Mouse (Mus musculus): ENCODE data around the gene Cdh13.

The Cdh13 gene

GRCm38 (mm10) chr8:118283600-118284111 lies at the start of gene Cdh13:
Cdh13 (plus strand) TSS chr8:118283733.
- DNase-seq, result peak; percentile 83

- DNase-seq, result no peak
These were observed 47.9 kb upstream of the Cdh13 start for GRCm38 (mm10) chr8:118235626-118236025.

DNA sequence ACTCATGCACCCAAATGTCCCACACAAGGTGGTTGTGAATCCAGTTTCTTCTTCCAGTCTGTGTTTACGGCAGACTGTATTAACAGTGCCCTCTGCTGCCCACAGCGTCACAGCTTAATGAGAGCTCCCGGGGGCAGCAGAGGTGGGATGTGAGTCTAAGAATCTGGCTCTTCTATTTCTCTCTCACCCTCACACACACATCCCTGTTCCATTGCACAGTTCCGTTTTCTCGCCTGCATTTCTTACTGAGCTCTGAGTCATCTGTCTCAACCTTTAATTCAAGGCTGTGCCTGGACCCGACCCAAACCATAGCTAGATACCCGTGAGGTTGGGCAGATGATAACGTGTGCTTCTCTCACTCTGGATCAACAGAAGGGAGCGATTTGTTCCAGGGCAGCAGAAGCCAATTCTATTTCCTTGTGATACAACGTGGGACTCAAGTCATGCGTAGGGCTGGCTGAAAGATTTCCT lies 46.3 kb upstream of the Cdh13 start:
- peak; percentile 54 for DNase-seq

DNA sequence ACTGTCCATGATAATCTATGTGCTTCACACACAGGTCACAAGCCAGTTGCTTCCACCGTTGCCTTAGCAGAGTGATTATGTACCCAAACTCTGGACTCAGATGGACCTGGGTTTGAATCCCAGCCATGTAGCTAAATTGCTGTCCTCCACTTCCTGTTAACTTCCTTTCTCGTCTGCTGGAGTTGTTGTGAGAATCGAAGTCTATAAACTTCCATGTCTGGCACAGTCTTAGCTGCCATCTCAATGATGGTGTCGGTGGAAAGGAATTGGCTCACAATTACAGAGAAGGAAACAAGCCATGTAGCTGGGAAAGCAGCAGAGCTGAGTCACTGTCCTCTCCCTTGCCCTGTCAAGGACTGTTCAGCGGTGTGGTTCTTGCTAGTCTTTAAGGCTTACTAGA lies 45.4 kb upstream of the Cdh13 start:
- DNase-seq, result no peak

DNA sequence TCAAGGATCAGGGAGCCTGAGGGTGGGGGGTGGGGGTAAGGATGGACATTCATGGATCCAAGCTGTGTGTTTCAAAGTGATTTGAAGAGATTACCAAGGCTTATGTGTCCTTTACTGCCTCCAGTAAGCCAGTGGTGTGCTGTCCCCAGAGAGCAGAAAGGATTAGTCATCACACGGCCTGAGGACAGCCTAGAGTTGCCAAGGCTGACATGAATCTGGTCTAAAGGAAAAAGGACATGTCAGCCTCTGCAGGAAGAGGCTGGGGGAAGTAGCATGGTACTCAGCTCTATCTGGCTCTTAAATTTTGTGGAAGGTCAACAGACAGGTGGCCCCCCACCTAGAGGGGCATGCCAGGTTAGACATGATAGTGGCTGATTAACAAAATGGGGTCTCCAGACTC lies 44.3 kb upstream of the Cdh13 start:
- no peak for DNase-seq

DNA sequence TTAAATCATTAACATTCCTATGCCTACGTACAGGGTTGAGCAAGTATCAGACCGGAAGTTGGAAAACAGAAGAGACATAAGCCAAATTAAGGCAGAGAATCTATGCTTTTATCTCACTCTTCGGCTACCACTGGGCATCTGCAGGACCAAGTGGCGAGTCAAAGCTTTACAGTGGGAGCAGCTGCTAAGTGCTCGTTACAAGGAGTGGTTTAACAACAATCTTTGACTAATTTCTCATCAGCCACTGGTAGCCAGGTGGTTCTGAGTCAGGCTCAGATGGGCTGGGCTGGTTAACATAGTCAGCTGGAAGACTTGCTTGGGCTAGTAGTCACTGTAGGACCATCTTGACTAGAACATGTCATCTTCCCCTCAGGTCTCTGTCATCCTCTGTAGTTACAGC lies 34.2 kb upstream of the Cdh13 start:
- DNase-seq, result no peak

DNA sequence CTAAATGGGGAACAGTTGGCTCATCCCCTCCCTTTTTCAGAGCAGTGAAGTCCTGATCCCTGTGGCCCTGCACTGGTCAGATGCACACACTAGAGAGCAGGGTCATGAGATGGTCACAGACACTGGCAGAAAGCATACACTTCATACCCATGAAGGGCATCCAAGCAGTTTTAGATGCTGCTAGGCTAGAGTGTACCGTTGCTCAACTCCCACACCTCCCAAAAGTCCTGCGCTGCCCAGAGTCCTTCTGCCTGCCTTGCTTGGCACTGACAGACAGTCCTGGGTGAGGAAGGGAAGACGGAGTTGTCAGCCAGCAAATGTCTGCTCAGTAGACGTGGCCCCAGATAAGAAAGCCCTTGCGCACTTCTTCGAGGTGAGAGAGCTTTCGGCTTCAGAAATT lies 33.6 kb upstream of the Cdh13 start:
- DNase-seq, result no peak

GRCm38 (mm10) chr8:118263117-118263516 lies 20.4 kb upstream of the Cdh13 start:
- no peak for DNase-seq

DNA sequence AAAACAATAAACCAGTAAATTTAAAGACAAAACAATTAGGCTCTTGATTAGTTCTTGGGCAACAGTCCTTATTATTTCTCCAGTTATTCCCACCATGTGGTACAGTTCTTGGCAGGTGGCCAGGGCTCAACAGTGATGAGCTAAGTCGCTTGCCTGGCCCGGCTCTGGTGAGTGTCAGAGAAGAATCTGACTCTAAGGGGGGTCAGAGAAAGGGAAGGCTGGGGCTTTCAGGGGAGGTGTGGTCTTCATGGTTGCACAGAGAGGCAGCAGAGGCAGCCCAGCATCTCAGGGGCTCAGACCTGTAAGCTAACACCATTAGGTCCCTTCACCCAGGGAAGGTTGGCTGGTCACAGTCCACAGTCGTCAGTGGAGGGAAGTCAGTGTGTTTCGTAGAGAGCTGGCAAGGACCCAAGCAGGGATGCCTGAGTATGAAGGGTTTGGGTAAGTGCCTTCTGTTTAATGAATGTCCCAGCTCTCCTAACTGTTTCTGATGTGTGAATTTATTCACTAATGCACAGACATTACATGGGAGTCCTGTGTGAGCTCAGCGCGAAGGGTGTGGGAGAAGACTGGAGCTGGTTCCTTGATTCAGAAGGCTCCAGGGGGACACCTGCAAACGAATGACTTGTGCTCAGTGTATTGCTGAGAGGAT lies 12.7 kb upstream of the Cdh13 start:
- no peak for DNase-seq

GRCm38 (mm10) chr8:118272493-118272892 lies 11.0 kb upstream of the Cdh13 start:
- DNase-seq, result no peak

DNA sequence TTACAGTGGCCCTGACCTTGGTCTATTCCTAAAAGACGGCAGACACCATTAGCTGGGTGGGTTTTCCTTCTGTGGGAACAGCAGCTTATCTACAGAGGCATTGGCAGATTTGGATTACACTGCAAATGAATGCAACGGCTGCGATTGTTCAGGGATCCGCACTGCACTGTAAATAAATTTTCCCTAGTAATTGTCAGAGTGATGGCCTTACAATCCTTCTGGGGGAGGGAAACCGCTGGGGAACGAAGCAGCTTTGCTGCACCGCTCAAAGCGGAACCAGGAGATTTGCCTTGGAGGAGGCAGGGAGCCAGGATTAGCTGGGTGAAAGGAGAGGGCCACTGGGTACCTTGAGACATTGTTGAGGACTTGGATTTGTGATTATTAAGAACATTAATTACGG lies 9.3 kb upstream of the Cdh13 start:
- no peak for DNase-seq

DNA sequence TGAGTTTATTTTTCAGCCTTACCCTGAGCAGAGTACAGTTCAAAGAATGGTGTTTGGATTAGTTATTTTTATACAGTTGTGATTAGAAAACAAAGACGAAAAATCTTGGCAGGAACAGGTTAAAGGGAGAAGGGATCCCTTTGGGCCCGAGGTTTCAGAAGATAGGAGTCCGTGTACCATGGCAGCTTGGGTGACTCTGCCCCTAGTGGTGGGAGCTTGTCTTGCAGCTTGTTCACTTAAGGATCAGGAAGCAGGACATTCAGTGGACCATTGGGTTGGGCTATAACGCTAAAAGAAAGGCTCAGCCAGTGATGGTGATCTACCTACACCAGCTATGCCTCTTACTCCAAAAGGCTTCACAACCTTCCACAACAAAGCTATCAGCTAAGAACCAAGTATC lies 8.8 kb upstream of the Cdh13 start:
- DNase-seq, result peak; percentile 64

GRCm38 (mm10) chr8:118284112-118285029 lies 838 bp downstream of the Cdh13 start:
- peak; percentile 67 for DNase-seq

GRCm38 (mm10) chr8:118285596-118286281 lies 2.2 kb downstream of the Cdh13 start:
- no peak for DNase-seq

GRCm38 (mm10) chr8:118286282-118287180 lies 3.0 kb downstream of the Cdh13 start:
- no peak for DNase-seq

GRCm38 (mm10) chr8:118287496-118287895 lies 4.0 kb downstream of the Cdh13 start:
- no peak for DNase-seq

DNA sequence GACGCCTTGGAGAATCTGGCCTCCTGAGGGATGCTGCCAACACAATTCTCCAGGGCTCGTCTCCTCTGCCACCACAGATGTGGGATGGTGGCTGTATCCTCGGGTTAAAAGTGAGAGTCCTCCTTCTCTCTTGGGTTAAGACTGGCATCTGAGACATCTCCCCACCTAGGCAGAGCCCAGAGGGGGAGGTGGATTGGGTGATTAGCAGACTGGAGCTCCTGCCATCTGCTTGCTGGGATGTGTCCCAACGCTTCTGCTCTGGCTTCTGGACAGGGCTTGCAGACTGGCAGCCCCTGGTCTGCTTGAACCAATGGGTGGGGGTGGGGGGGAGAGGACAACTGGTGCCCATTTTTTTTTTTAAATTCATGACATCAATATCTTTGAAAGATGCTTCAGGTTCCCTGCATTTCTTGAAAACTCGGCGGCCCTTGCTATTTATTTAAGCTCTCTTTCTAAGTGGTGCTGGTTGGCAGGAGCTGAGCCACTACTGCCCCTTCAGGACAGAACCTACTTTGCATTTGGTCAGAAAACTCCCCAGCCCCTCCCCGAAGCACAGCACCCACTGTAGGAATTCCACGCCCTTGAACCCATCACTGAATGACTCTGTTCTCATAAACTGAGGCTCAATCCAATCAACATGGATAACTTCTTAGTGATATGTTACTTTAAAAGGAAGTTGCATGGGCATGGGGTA lies 4.9 kb downstream of the Cdh13 start:
- no peak for DNase-seq

DNA sequence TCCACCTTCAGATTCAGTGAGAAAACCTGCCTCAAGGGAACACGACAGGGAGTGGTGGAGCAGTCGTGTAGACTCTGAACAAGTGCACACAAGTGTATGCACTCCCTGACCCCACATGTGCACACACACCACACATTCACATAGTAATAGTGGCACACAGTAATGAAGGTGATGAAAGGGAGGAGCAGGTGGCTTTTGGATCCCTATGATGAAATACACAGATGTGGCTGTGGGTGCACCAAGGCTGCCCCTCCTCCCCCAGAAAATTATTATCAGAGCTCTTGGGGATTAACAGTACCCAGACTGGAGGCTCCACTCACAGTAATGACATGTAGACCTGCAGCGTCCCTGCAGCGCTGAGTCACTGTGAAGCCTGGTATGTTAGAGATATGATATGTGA lies 5.6 kb downstream of the Cdh13 start:
- DNase-seq, result no peak

DNA sequence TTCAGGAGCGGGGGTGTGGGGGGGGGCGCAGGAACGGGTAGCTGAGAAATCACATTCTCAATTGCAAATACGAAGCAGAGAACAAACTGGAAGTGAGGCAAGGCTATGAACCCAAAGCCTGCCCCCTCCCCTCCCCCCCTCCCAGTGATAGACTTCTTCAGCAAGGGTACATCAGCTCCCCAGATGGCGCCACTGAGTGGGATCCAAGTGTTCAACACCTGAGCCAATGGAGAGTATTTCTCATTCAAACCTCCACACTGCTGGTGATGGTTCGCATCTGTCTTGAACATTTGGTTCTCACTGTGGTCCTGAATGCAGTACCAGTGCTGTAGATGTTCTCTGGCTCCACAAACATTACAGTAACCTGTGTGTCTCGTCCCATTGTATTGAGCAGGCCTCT lies 6.0 kb downstream of the Cdh13 start:
- no peak for DNase-seq

- no peak for DNase-seq
These were observed 6.7 kb downstream of the Cdh13 start for GRCm38 (mm10) chr8:118290266-118290665.

- no peak for DNase-seq
These were observed 12.9 kb downstream of the Cdh13 start for GRCm38 (mm10) chr8:118296477-118296876.

- no peak for DNase-seq
These were observed 23.4 kb downstream of the Cdh13 start for GRCm38 (mm10) chr8:118306957-118307356.
